In the genomic region with DNA sequence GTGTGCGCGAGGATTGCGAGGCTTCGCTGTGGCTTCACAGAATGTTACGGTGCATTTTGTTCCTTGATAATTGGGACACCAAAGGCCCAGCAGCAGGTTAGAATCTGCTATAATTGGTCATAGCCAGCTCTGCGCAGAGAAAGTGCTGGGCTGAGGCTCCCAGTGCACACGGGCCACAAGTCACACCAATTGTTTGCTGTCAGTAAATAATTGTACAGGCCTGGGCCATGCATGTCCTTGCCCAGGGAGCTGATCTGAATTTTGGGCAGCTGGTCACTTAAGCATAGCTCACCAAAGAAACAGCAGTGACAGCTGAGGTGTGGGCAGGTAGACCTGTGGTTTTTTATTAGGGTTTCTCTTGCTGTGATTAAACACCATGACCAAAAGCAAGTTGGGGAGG, we compare ENCODE assay signal across 16 mouse cellular contexts.
"Had no signal": no experiment of that assay in that cellular context is flagged by ENCODE, and none has a peak within 500 bp of the region (broad histone marks: within the 10 kb centered on the region; RNA-seq: fewer than 3 reads in every experiment).

No protein-coding gene starts in this region.

- ATAC-seq: intestine, embryonic 15.5 days had no signal

- H3K9me3 ChIP-seq: intestine, embryonic 15.5 days; kidney, embryonic 15.5 days had no signal

- H3K4me1 ChIP-seq: kidney, embryonic 15.5 days had no signal

- H3K4me2 ChIP-seq: intestine, embryonic 15.5 days; kidney, embryonic 15.5 days; midbrain, embryonic 11.5 days had no signal

- H3K9ac ChIP-seq: intestine, embryonic 15.5 days; kidney, embryonic 15.5 days had no signal

- DNase-seq: kidney, adult 11 months; kidney, adult 8-10 months; kidney, postnatal 10 days; kidney, postnatal 36 days; layer of hippocampus, postnatal 36 days; lung, adult 2 months; lung, postnatal 14 days; lung, postnatal 4 days; midbrain, embryonic 14.5 days; right cerebral cortex, postnatal 14 days; right cerebral cortex, postnatal 4 days; thymus, postnatal 36 days had no signal

- H3K27ac ChIP-seq: intestine, embryonic 15.5 days; kidney, embryonic 15.5 days; left cerebral cortex, adult 2 months had no signal

- H3K27me3 ChIP-seq: intestine, embryonic 15.5 days; kidney, embryonic 15.5 days had no signal

- H3K4me3 ChIP-seq: intestine, embryonic 15.5 days; kidney, embryonic 15.5 days; left cerebral cortex, adult 2 months had no signal
